Mouse (Mus musculus) cerebellum, adult 2 months (tissue): ENCODE measurements around the gene Erc2. TPM values are rescaled to one million over a fixed set of nuclear protein-coding genes. Genes with fewer than 3 reads are reported as not detected.

Experiments
- DNase-seq, 2 experiments: peaks; one replicate each; pipeline ENCODE4 v3.0.0; 2021
- H3K27ac ChIP-seq: fragments of 200-500 bp; 2 replicates; pipeline ENCODE4 v1.5.1; 2012; ENCODE audit warnings: low read length, control low read depth, inconsistent platforms; ENCODE audit not compliant: insufficient read depth
- H3K27me3 ChIP-seq: fragments of 200-500 bp; 2 replicates; pipeline ENCODE4 v1.6.1; 2012; ENCODE audit warnings: inconsistent platforms, mild to moderate bottlenecking, low read length, moderate library complexity; ENCODE audit not compliant: control insufficient read depth, insufficient read depth
- H3K4me1 ChIP-seq: fragments of 200-500 bp; 2 replicates; pipeline ENCODE4 v1.6.1; 2011; ENCODE audit warnings: low read length; ENCODE audit not compliant: control insufficient read depth, insufficient read depth
- H3K4me3 ChIP-seq: fragments of 200-500 bp; replicated peaks from 2 replicates; pipeline ENCODE3; 2011; ENCODE audit warnings: mild to moderate bottlenecking, low read depth, low read length, control low read depth; ENCODE audit not compliant: insufficient read depth
- CTCF ChIP-seq: fragments of 200-500 bp; IDR thresholded peaks from 2 replicates; pipeline ENCODE4 v1.5.1; 2011; ENCODE audit warnings: low read depth, mild to moderate bottlenecking, control low read depth, low read length, moderate library complexity, borderline replicate concordance; ENCODE audit not compliant: insufficient read depth
- POLR2A ChIP-seq: fragments of 200-500 bp; IDR thresholded peaks from 2 replicates; pipeline ENCODE4 v1.6.1; 2011; ENCODE audit warnings: low read length, control low read depth, borderline replicate concordance; ENCODE audit not compliant: insufficient read depth
- WGBS: fragments of 180-500 bp; shearing (Covaris S2); methylation state at CpG from one replicate; pipeline ENCODE4 v1.1.7; 2018; 5-methylcytosine and 5-hydroxymethylcytosine counted together
- polyA plus RNA-seq: library from polyadenylated mRNA; depleted of rRNA; stranded (reverse); fragments of >200 nt; gene quantifications from 2 replicates; pipeline ENCODE4 v1.2.3, GENCODE M21; 2012

The Erc2 gene
- polyA plus RNA-seq, 1 experiment: 15.1 TPM

- WGBS: 70% methylated on average over 14 of the region's 14 CpGs
- Histone ChIP-seq H3K27me3 (no peaks in the 10 kb centered on the region), H3K4me1 (no peaks in the 10 kb centered on the region), H3K4me3 (no peak overlapping the region), H3K27ac (no peak overlapping the region)
- DNase-seq: no peak
- no peak for TF ChIP-seq POLR2A
Measured at GRCm38 (mm10) chr14:28381801-28382550, 759.7 kb downstream of the Erc2 start.

GRCm38 (mm10) chr14:28386815-28387607 is 764.8 kb downstream of the Erc2 start:
- no peak for DNase-seq
- no peak overlapping the region for H3K27ac ChIP-seq
- H3K27me3 ChIP-seq: no peaks in the 10 kb centered on the region
- H3K4me3 ChIP-seq: no peak overlapping the region
- TF ChIP-seq CTCF: no peak
- TF ChIP-seq POLR2A: no peak
- no peaks in the 10 kb centered on the region for H3K4me1 ChIP-seq
- WGBS: 92% methylated on average over 3 of the region's 3 CpGs

GRCm38 (mm10) chr14:28398915-28399314 is 776.7 kb downstream of the Erc2 start:
- TF ChIP-seq CTCF: no peak
- TF ChIP-seq POLR2A: no peak
- no peak for DNase-seq
- H3K4me1 ChIP-seq: no peaks in the 10 kb centered on the region
- H3K4me3 ChIP-seq: no peak overlapping the region
- H3K27ac ChIP-seq: no peak overlapping the region
- no peaks in the 10 kb centered on the region for H3K27me3 ChIP-seq
- 91% methylated on average over 2 of the region's 2 CpGs for WGBS

GRCm38 (mm10) chr14:28399897-28400296 is 777.7 kb downstream of the Erc2 start:
- WGBS: 68% methylated on average over 9 of the region's 9 CpGs
- Histone ChIP-seq H3K4me3 (no peak overlapping the region), H3K27ac (no peak overlapping the region), H3K27me3 (no peaks in the 10 kb centered on the region), H3K4me1 (no peaks in the 10 kb centered on the region)
- TF ChIP-seq POLR2A (no peak), CTCF (no peak)
- no peak for DNase-seq

GRCm38 (mm10) chr14:28405277-28405840 is 783.1 kb downstream of the Erc2 start:
- Histone ChIP-seq H3K27ac (no peak overlapping the region), H3K27me3 (no peaks in the 10 kb centered on the region), H3K4me1 (no peaks in the 10 kb centered on the region), H3K4me3 (no peak overlapping the region)
- TF ChIP-seq CTCF: no peak
- TF ChIP-seq POLR2A: no peak
- DNase-seq: no peak
- 36% methylated on average over 5 of the region's 5 CpGs for WGBS

GRCm38 (mm10) chr14:28409390-28409789 is 787.2 kb downstream of the Erc2 start:
- TF ChIP-seq POLR2A (no peak), CTCF (no peak)
- H3K4me1 ChIP-seq: no peaks in the 10 kb centered on the region
- no peak overlapping the region for H3K4me3 ChIP-seq
- DNase-seq: no peak
- WGBS: 90% methylated on average over 1 of the region's 1 CpGs
- no peak overlapping the region for H3K27ac ChIP-seq
- no peaks in the 10 kb centered on the region for H3K27me3 ChIP-seq

GRCm38 (mm10) chr14:28409796-28410347 is 787.6 kb downstream of the Erc2 start:
- no peaks in the 10 kb centered on the region for H3K27me3 ChIP-seq
- H3K27ac ChIP-seq: no peak overlapping the region
- no peak overlapping the region for H3K4me3 ChIP-seq
- 72% methylated on average over 4 of the region's 4 CpGs for WGBS
- no peaks in the 10 kb centered on the region for H3K4me1 ChIP-seq
- TF ChIP-seq POLR2A: no peak
- no peak for TF ChIP-seq CTCF
- DNase-seq: no peak
